16 mouse cellular contexts compared by ENCODE assay signal in the genomic region with DNA sequence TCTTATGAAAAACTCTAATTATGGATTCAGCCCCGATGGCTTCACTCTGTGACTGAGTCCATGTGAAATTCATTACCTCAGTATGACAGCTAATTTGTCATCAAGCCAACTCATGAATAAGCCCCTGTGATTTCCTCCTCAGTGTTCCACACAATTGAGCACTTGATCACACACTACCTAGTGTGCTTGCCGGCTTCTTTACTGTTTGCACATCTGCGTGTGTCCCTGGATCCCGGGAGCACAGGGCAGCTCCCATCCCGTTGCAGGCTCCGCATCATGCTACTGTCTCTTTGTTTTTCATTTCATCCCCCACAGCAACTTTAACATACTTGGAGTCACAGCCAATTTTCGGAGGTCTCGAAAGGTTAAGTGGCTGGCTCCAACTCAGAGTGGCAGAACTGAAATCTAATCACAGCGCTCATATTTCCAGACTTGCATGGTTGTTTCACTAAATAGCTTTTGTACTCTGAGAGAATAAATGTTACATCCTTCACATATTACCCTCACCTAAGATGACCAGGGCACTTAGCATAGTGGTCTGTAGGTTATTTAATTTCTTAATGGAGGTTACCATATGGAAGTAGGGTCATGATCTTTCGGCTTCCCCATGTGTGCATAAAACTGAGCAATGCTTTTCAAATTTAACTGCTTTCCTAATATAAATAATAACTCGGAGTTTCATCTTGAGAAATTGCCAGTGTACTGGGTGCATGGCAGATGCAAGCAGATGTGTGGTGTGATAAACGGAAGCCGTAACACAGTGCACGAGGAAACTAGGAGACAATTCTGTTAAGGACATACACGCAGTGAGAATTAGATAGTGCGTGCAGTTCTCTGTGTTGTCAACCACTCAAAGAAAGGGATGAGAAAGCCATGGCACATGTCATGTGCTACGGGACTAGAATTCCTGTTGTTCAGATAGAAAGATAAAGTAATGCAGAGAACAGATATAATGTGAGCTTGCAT.
DNase-seq lines count a peak whose midpoint lies in the region; ATAC-seq and TF ChIP-seq lines count a peak whose summit lies in the region.
"Had no signal": no experiment of that assay in that cellular context is flagged by ENCODE, and none has a peak within 500 bp of the region (broad histone marks: within the 10 kb centered on the region; RNA-seq: fewer than 3 reads in every experiment).

No protein-coding gene starts in this region.

- H3K4me1 ChIP-seq in forebrain, embryonic 13.5 days: peaks cover 14% of the 10 kb centered on the region
- no peaks in the 10 kb centered on the region for H3K4me1 ChIP-seq in forebrain, embryonic 10.5 days
- H3K4me1 ChIP-seq in forebrain, embryonic 14.5 days (ENCODE audit: control insufficient read depth, insufficient read depth, low read length): no peaks in the 10 kb centered on the region
- 0 out of 2 replicates have a peak, but pooled peaks cover 5% of the 10 kb centered on the region for H3K4me1 ChIP-seq in hindbrain, postnatal 0 days (ENCODE audit: insufficient read depth, low read length)
- H3K4me1 ChIP-seq in heart, embryonic 10.5 days: no peaks in the 10 kb centered on the region

- no peak for DNase-seq in forebrain, embryonic 10.5 days (ENCODE audit: extremely low spot score, low spot score)
- DNase-seq in Muller cell, postnatal 12 days (ENCODE audit: inconsistent ontology term): peak; percentile 13
- peak; percentile 76 for DNase-seq in forebrain, embryonic 14.5 days (ENCODE audit: low spot score)
- peak; percentile 67 for DNase-seq in hindbrain, postnatal 0 days (ENCODE audit: low spot score)
- no peak for DNase-seq in layer of hippocampus, adult 2 months (ENCODE audit: low spot score in 2 of 2)
- no peak for DNase-seq in heart, embryonic 10.5 days (ENCODE audit: low spot score)
- no peak for DNase-seq in gastrocnemius, postnatal 14 days
- DNase-seq: cerebellum, adult 9-10 months; heart, postnatal 10 days; kidney, adult 11 months; layer of hippocampus, postnatal 36 days; right cerebral cortex, adult 18-20 months; thymus, postnatal 14 days had no signal

- 0 out of 2 replicates have a peak overlapping the region, but pooled peaks have one; percentile 5 for H3K27ac ChIP-seq in forebrain, embryonic 13.5 days
- no peak overlapping the region for H3K27ac ChIP-seq in forebrain, embryonic 10.5 days
- H3K27ac ChIP-seq in forebrain, embryonic 14.5 days (ENCODE audit: low read depth, low read length): no peak overlapping the region
- H3K27ac ChIP-seq in hindbrain, postnatal 0 days: no peak overlapping the region
- no peak overlapping the region for H3K27ac ChIP-seq in layer of hippocampus, adult 2 months
- H3K27ac ChIP-seq in heart, embryonic 10.5 days: no peak overlapping the region

- no peaks in the 10 kb centered on the region for H3K9me3 ChIP-seq in forebrain, embryonic 13.5 days (replicated peaks)
- no peaks in the 10 kb centered on the region for H3K9me3 ChIP-seq in forebrain, embryonic 10.5 days
- no peaks in the 10 kb centered on the region for H3K9me3 ChIP-seq in forebrain, embryonic 14.5 days (replicated peaks; ENCODE audit: control insufficient read depth, low read length)
- no peaks in the 10 kb centered on the region for H3K9me3 ChIP-seq in hindbrain, postnatal 0 days (ENCODE audit: low read length)
- H3K9me3 ChIP-seq in heart, embryonic 10.5 days: no peaks in the 10 kb centered on the region
- H3K9me3 ChIP-seq: G1E had no signal

- peak; percentile 75 for ATAC-seq in forebrain, embryonic 13.5 days
- peak; percentile 81 for ATAC-seq in forebrain, embryonic 14.5 days
- ATAC-seq in hindbrain, postnatal 0 days: peak; percentile 76

- no peak overlapping the region for H3K4me2 ChIP-seq in forebrain, embryonic 13.5 days
- no peak overlapping the region for H3K4me2 ChIP-seq in forebrain, embryonic 14.5 days (ENCODE audit: low read length)
- H3K4me2 ChIP-seq in hindbrain, postnatal 0 days (ENCODE audit: low read depth, low read length): 0 out of 2 replicates have a peak overlapping the region, but pooled peaks have one; percentile 16

- H3K36me3 ChIP-seq in forebrain, embryonic 13.5 days (ENCODE audit: poor library complexity, severe bottlenecking): no peaks in the 10 kb centered on the region
- no peaks in the 10 kb centered on the region for H3K36me3 ChIP-seq in forebrain, embryonic 10.5 days (replicated peaks)
- no peaks in the 10 kb centered on the region for H3K36me3 ChIP-seq in forebrain, embryonic 14.5 days (ENCODE audit: control insufficient read depth, insufficient read depth, low read length)
- no peaks in the 10 kb centered on the region for H3K36me3 ChIP-seq in hindbrain, postnatal 0 days (ENCODE audit: insufficient read depth, low read length)
- H3K36me3 ChIP-seq in heart, embryonic 10.5 days: no peaks in the 10 kb centered on the region
- H3K36me3 ChIP-seq: G1E had no signal

- no peak overlapping the region for H3K4me3 ChIP-seq in forebrain, embryonic 13.5 days
- no peak overlapping the region for H3K4me3 ChIP-seq in forebrain, embryonic 10.5 days
- H3K4me3 ChIP-seq in forebrain, embryonic 14.5 days (ENCODE audit: low read depth, low read length): no peak overlapping the region
- no peak overlapping the region for H3K4me3 ChIP-seq in hindbrain, postnatal 0 days (ENCODE audit: low read length)
- H3K4me3 ChIP-seq in layer of hippocampus, adult 2 months: no peak overlapping the region
- no peak overlapping the region for H3K4me3 ChIP-seq in heart, embryonic 10.5 days
- H3K4me3 ChIP-seq: erythroblast, embryonic 14.5 days had no signal

- no peaks in the 10 kb centered on the region for H3K27me3 ChIP-seq in forebrain, embryonic 13.5 days
- H3K27me3 ChIP-seq in forebrain, embryonic 10.5 days (ENCODE audit: poor library complexity, severe bottlenecking): no peaks in the 10 kb centered on the region
- H3K27me3 ChIP-seq in forebrain, embryonic 14.5 days (replicated peaks; ENCODE audit: control insufficient read depth, insufficient read depth, low read length): no peaks in the 10 kb centered on the region
- no peaks in the 10 kb centered on the region for H3K27me3 ChIP-seq in hindbrain, postnatal 0 days (ENCODE audit: insufficient read depth, low read length)
- H3K27me3 ChIP-seq in heart, embryonic 10.5 days (ENCODE audit: insufficient read depth, poor library complexity, severe bottlenecking): no peaks in the 10 kb centered on the region

- TF ChIP-seq CTCF in hindbrain, postnatal 0 days (IDR thresholded peaks at IDR 0.05; ENCODE audit: low read depth): no peak
- no peak for TF ChIP-seq CTCF in layer of hippocampus, adult 2 months (conservative IDR thresholded peaks at IDR 0.05)

- 73% methylated on average over 17 of the region's 17 CpGs for WGBS in forebrain, embryonic 13.5 days
- WGBS in forebrain, embryonic 10.5 days: 81% methylated on average over 17 of the region's 17 CpGs
- WGBS in forebrain, embryonic 14.5 days: 71% methylated on average over 17 of the region's 17 CpGs
- WGBS in hindbrain, postnatal 0 days: 47% methylated on average over 17 of the region's 17 CpGs
- WGBS in heart, embryonic 10.5 days: 86% methylated on average over 17 of the region's 17 CpGs

- intact Hi-C loops in gastrocnemius, postnatal 14 days (cut with DNase I; ENCODE audit: low total_unique reads): no loop called here

- H3K9ac ChIP-seq in forebrain, embryonic 13.5 days: no peak overlapping the region
- no peak overlapping the region for H3K9ac ChIP-seq in forebrain, embryonic 14.5 days (ENCODE audit: low read length)
- H3K9ac ChIP-seq in hindbrain, postnatal 0 days (replicated peaks; ENCODE audit: low read length): no peak overlapping the region

Comparison
In these comparisons a context has a peak if more than half of its experiments do, and no peak if none do; other contexts are left out.
1. DNase-seq: peak in Muller cell, postnatal 12 days (single experiment), forebrain, embryonic 14.5 days (single experiment) and hindbrain, postnatal 0 days (single experiment); none in forebrain, embryonic 10.5 days (single experiment), layer of hippocampus, adult 2 months (0 of 2), heart, embryonic 10.5 days (single experiment) and gastrocnemius, postnatal 14 days (single experiment).
2. Peak in every context shown above with its lines, with median percentiles within 50 percentile points of each other: ATAC-seq.